Mouse (Mus musculus) testis, adult 2 months (tissue): ENCODE results near the gene Ildr2. TPM values are rescaled to one million over a fixed set of nuclear protein-coding genes. Genes with fewer than 3 reads are reported as not detected.
A peak's percentile ranks its signal among the peaks of the same experiment; 100 is the strongest.

Experiments used
- H3K27ac ChIP-seq: fragments of 200-500 bp; 2 replicates; pipeline ENCODE4 v1.5.1; 2012; ENCODE audit warnings: low read depth, low read length; ENCODE audit not compliant: control insufficient read depth, insufficient read depth
- H3K27me3 ChIP-seq: fragments of 200-500 bp; 2 replicates; pipeline ENCODE4 v1.6.1; 2012; ENCODE audit warnings: mild to moderate bottlenecking, low read length, moderate library complexity; ENCODE audit not compliant: control insufficient read depth, insufficient read depth
- H3K36me3 ChIP-seq: fragments of 200-500 bp; 2 replicates; pipeline ENCODE4 v1.6.1; 2012; ENCODE audit warnings: mild to moderate bottlenecking, low read length; ENCODE audit not compliant: control insufficient read depth, insufficient read depth
- H3K4me1 ChIP-seq: fragments of 200-500 bp; 2 replicates; pipeline ENCODE4 v1.6.1; 2012; ENCODE audit warnings: low read length; ENCODE audit not compliant: control insufficient read depth, insufficient read depth
- H3K4me3 ChIP-seq: fragments of 200-500 bp; 2 replicates; pipeline ENCODE4 v1.5.1; 2012; ENCODE audit warnings: low read depth, mild to moderate bottlenecking, low read length, moderate library complexity, mixed read lengths; ENCODE audit not compliant: control insufficient read depth
- CTCF ChIP-seq: fragments of 200-500 bp; IDR thresholded peaks from 2 replicates; pipeline ENCODE4 v1.5.1; 2012; ENCODE audit warnings: low read depth, mild to moderate bottlenecking, inconsistent platforms, low read length, moderate library complexity; ENCODE audit not compliant: control insufficient read depth, insufficient read depth, insufficient replicate concordance
- POLR2A ChIP-seq: fragments of 200-500 bp; IDR thresholded peaks from 2 replicates; pipeline ENCODE4 v1.6.1; 2012; ENCODE audit warnings: low read depth, mild to moderate bottlenecking, inconsistent platforms, low read length, moderate library complexity; ENCODE audit not compliant: control insufficient read depth
- polyA plus RNA-seq: library from polyadenylated mRNA; depleted of rRNA; stranded (reverse); fragments of >200 nt; gene quantifications from 2 replicates; pipeline ENCODE4 v1.2.3, GENCODE M21; 2012

Gene Ildr2
- polyA plus RNA-seq, 1 experiment = 0.15 TPM

GRCm38 (mm10) chr1:166308851-166309715, 55.1 kb downstream of the Ildr2 start:
- peaks cover 11% of the 10 kb centered on the region for H3K4me1 ChIP-seq
- no peaks in the 10 kb centered on the region for H3K27me3 ChIP-seq
- H3K4me3 ChIP-seq = peak overlapping the region; percentile 75
- TF ChIP-seq CTCF = no peak
- TF ChIP-seq POLR2A = no peak
- no peak overlapping the region for H3K27ac ChIP-seq
- H3K36me3 ChIP-seq = no peaks in the 10 kb centered on the region

GRCm38 (mm10) chr1:166311151-166311550, 57.2 kb downstream of the Ildr2 start:
- H3K4me1 ChIP-seq = peaks cover 11% of the 10 kb centered on the region

DNA sequence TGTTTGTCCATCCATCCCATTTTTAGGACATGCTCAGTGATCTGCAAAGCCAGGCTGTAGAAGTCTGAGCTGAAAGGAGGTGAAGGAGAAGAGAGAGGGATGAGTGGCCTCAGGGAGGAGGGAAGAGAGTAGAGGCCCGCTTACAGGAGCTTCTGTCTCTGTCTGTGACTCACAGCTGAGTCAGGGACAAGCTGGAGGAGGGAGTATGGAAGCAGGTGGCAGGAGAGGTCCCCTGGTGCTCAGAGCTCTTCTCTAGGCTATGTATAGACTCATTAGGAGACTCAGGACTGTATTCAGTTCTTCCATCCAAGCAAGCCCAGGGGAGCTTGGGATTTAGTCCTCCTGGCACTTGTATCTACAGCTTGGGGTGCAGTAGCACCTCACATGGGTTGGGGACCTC, 59.7 kb downstream of the Ildr2 start:
- H3K4me1 ChIP-seq = peaks cover 8% of the 10 kb centered on the region
- H3K36me3 ChIP-seq = no peaks in the 10 kb centered on the region
- TF ChIP-seq CTCF (no peak), POLR2A (no peak)
- H3K27ac ChIP-seq = no peak overlapping the region
- no peak overlapping the region for H3K4me3 ChIP-seq
- no peaks in the 10 kb centered on the region for H3K27me3 ChIP-seq

More at GRCm38 (mm10) chr1:166311151-166311550, 57.2 kb downstream of the Ildr2 start:
- Histone ChIP-seq H3K27ac (no peak overlapping the region), H3K36me3 (no peaks in the 10 kb centered on the region), H3K4me3 (no peak overlapping the region), H3K27me3 (no peaks in the 10 kb centered on the region)
- TF ChIP-seq POLR2A (no peak), CTCF (no peak)

- no peak for TF ChIP-seq CTCF
- TF ChIP-seq POLR2A = no peak
- no peak overlapping the region for H3K4me3 ChIP-seq
- no peaks in the 10 kb centered on the region for H3K27me3 ChIP-seq
- no peaks in the 10 kb centered on the region for H3K4me1 ChIP-seq
- H3K36me3 ChIP-seq = no peaks in the 10 kb centered on the region
- no peak overlapping the region for H3K27ac ChIP-seq
These were observed 61.8 kb downstream of the Ildr2 start for GRCm38 (mm10) chr1:166315706-166316105.

GRCm38 (mm10) chr1:166319132-166319698, 65.3 kb downstream of the Ildr2 start:
- no peaks in the 10 kb centered on the region for H3K27me3 ChIP-seq

GRCm38 (mm10) chr1:166326421-166326820, 72.5 kb downstream of the Ildr2 start:
- no peak overlapping the region for H3K27ac ChIP-seq
- TF ChIP-seq POLR2A = no peak
- no peak for TF ChIP-seq CTCF
- H3K27me3 ChIP-seq = no peaks in the 10 kb centered on the region
- H3K36me3 ChIP-seq = no peaks in the 10 kb centered on the region
- H3K4me1 ChIP-seq = no peaks in the 10 kb centered on the region
- no peak overlapping the region for H3K4me3 ChIP-seq

More at GRCm38 (mm10) chr1:166319132-166319698, 65.3 kb downstream of the Ildr2 start:
- Histone ChIP-seq H3K4me1 (no peaks in the 10 kb centered on the region), H3K36me3 (no peaks in the 10 kb centered on the region), H3K4me3 (no peak overlapping the region), H3K27ac (no peak overlapping the region)
- TF ChIP-seq POLR2A (no peak), CTCF (no peak; the same call in 1 of the 2 replicates)

GRCm38 (mm10) chr1:166330752-166331151, 76.8 kb downstream of the Ildr2 start:
- H3K27me3 ChIP-seq = no peaks in the 10 kb centered on the region
- H3K4me1 ChIP-seq = no peaks in the 10 kb centered on the region
- TF ChIP-seq POLR2A = no peak
- TF ChIP-seq CTCF = no peak
- no peaks in the 10 kb centered on the region for H3K36me3 ChIP-seq
- H3K27ac ChIP-seq = no peak overlapping the region
- no peak overlapping the region for H3K4me3 ChIP-seq
